8 mouse cellular contexts compared by ENCODE assay signal in the genomic region with DNA sequence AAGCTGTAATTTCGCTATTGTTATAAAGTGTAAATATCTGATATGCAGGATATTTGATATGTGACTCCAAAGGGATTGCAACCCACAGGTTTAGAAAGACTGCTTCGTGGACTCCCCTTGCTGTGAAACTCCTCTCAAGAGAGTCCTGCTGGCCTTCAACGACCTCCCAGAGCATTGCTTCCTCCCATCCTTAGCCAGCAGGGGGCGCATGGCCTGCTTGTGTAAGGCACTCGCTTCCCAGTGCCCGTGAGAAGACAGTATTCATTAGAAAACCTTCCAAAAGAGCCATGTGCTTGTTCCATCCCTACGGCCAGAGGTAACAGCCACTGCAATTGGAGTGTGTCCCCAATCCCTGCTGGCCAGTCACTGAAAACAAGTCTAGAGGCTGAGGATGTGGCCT. TPM values are rescaled to one million over a fixed set of nuclear protein-coding genes. Genes with fewer than 3 reads are reported as not detected.
A peak's percentile ranks its signal among the peaks of the same experiment; 100 is the strongest.
DNase-seq lines count a peak whose midpoint lies in the region; ATAC-seq lines count a peak whose summit lies in the region.

No protein-coding gene starts in this region.

- peak; percentile 83 for DNase-seq in forebrain, embryonic 10.5 days (ENCODE audit: extremely low spot score, low spot score)
- peak; percentile 72 for DNase-seq in T-cell, adult 2 months (ENCODE audit: low spot score)
- peak; percentile 76 to 86 for DNase-seq in cerebellum, postnatal 4 days (ENCODE audit: low spot score in 2 of 2)
- DNase-seq in heart, postnatal 14 days, result peak; percentile 83 to 89
- peak; percentile 66 to 78 for DNase-seq in layer of hippocampus, postnatal 36 days
- DNase-seq in mesoderm, embryonic 11.5 days (ENCODE audit: low read depth, low spot score), result peak; percentile 83
- peak; percentile 48 to 63 for DNase-seq in spleen, postnatal 36 days (ENCODE audit: low spot score in 2 of 2)

- no peak overlapping the region for H3K27ac ChIP-seq in forebrain, embryonic 10.5 days
- no peak overlapping the region for H3K27ac ChIP-seq in forebrain, embryonic 15.5 days (replicated peaks)

- no peak for ATAC-seq in forebrain, embryonic 15.5 days (replicated peaks)

- no peaks in the 10 kb centered on the region for H3K9me3 ChIP-seq in forebrain, embryonic 10.5 days
- H3K9me3 ChIP-seq in forebrain, embryonic 15.5 days, result no peaks in the 10 kb centered on the region

- no peak overlapping the region for H3K4me2 ChIP-seq in forebrain, embryonic 15.5 days (replicated peaks)

- intact Hi-C loops in heart, postnatal 14 days (cut with DNase I), result loop anchor here (2.0 to 5.0 kb wide), 2 partner anchors 60 to 128 kb away; a partner anchor contains a TSS

- H3K27me3 ChIP-seq in forebrain, embryonic 10.5 days (ENCODE audit: poor library complexity, severe bottlenecking), result no peaks in the 10 kb centered on the region
- no peaks in the 10 kb centered on the region for H3K27me3 ChIP-seq in forebrain, embryonic 15.5 days

- WGBS in forebrain, embryonic 10.5 days, result 27% methylated on average over 7 of the region's 7 CpGs
- 17% methylated on average over 7 of the region's 7 CpGs for WGBS in forebrain, embryonic 15.5 days

- H3K4me3 ChIP-seq in forebrain, embryonic 10.5 days, result no peak overlapping the region
- H3K4me3 ChIP-seq in forebrain, embryonic 15.5 days, result no peak overlapping the region

- peaks cover 99% of the 10 kb centered on the region for H3K36me3 ChIP-seq in forebrain, embryonic 10.5 days (replicated peaks)
- H3K36me3 ChIP-seq in forebrain, embryonic 15.5 days, result peaks cover 35% of the 10 kb centered on the region

- peaks cover 6% of the 10 kb centered on the region for H3K4me1 ChIP-seq in forebrain, embryonic 10.5 days
- H3K4me1 ChIP-seq in forebrain, embryonic 15.5 days, result no peaks in the 10 kb centered on the region

- H3K9ac ChIP-seq in forebrain, embryonic 15.5 days (replicated peaks), result no peak overlapping the region

RNA-seq across cellular contexts. Expression of a gene that starts 23.4 kb away (rescaled TPM):
- 0.09 and 0.14 TPM in 2 replicates for polyA plus RNA-seq in forebrain, embryonic 10.5 days (2016; fragmentation: Nextera tagmentation; extraction: Ambion mirVana)
- 0.08 and 0.20 TPM in 2 replicates for polyA plus RNA-seq in forebrain, embryonic 15.5 days (2015; fragmentation: Nextera tagmentation; extraction: Ambion mirVana)
- total RNA-seq in heart, postnatal 14 days (2021), result not detected
- total RNA-seq in layer of hippocampus, postnatal 36 days (2021), result not detected

RNA-seq across cellular contexts. Expression of a gene that starts 58.8 kb away (rescaled TPM):
- 0.07 and 0.19 TPM in 2 replicates for polyA plus RNA-seq in forebrain, embryonic 10.5 days (2016; fragmentation: Nextera tagmentation; extraction: Ambion mirVana)
- polyA plus RNA-seq in forebrain, embryonic 15.5 days (2015; fragmentation: Nextera tagmentation; extraction: Ambion mirVana), result 3.2 TPM in 2 replicates
- under 1 TPM in 1 of 2 experiments, not detected in 1; 0.05 TPM for total RNA-seq in heart, postnatal 14 days (2021)
- 100 to 1,000 TPM; 105 to 114 TPM for total RNA-seq in layer of hippocampus, postnatal 36 days (2021)

Comparison
In these comparisons a context has a peak if more than half of its experiments do, and no peak if none do; other contexts are left out.
1. RNA of a gene that starts 58.8 kb away (total RNA-seq): 105 to 114 TPM in layer of hippocampus, postnatal 36 days; 0.05 TPM in heart, postnatal 14 days; every median in the first group is over 100 times any median in the second.
2. Peak in every context shown above with its lines, with median percentiles within 50 percentile points of each other: DNase-seq.